Mouse (Mus musculus) ES-E14 (cell line): Measurements from ENCODE around the gene Commd2. TPM values are rescaled to one million over a fixed set of nuclear protein-coding genes. Genes with fewer than 3 reads are reported as not detected.

Source experiments
- DNase-seq: peaks from one replicate; pipeline ENCODE4 v3.0.0-alpha.2; 2013; ENCODE audit warnings: low read depth, low spot score
- H3K27ac ChIP-seq: 2 replicates; pipeline ENCODE4 v1.5.1; 2012; ENCODE audit warnings: low read depth, mild to moderate bottlenecking, low read length, moderate library complexity, mixed read lengths; ENCODE audit not compliant: poor library complexity, insufficient read depth, severe bottlenecking
- H3K36me3 ChIP-seq: 2 replicates; pipeline ENCODE4 v1.6.1; 2012; ENCODE audit warnings: mild to moderate bottlenecking, low read length, moderate library complexity, mixed read lengths; ENCODE audit not compliant: control insufficient read depth, poor library complexity, insufficient read depth, severe bottlenecking
- H3K4me1 ChIP-seq, 2 experiments: fragments of 150-350 bp in 1 of 2; sonication (generic) in 1 of 2; 2 replicates each; pipeline ENCODE4 v1.6.1; 2012; ENCODE audit warnings: low read length in 2 of 2, mild to moderate bottlenecking in 1 of 2, mixed read lengths in 1 of 2; ENCODE audit not compliant: control insufficient read depth in 2 of 2, insufficient read depth in 2 of 2, poor library complexity in 1 of 2
- H3K4me3 ChIP-seq, 2 experiments: fragments of 150-350 bp in 1 of 2; sonication (generic) in 1 of 2; 2 replicates each; pipeline ENCODE4 v1.5.1; 2012; ENCODE audit warnings: low read length in 2 of 2, low read depth in 1 of 2, mild to moderate bottlenecking in 1 of 2, mixed read lengths in 1 of 2; ENCODE audit not compliant: insufficient read depth in 1 of 2, poor library complexity in 1 of 2, severe bottlenecking in 1 of 2
- H3K9ac ChIP-seq: 2 replicates; pipeline ENCODE4 v1.6.1; 2012; ENCODE audit warnings: low read depth, mild to moderate bottlenecking, low read length, mixed read lengths; ENCODE audit not compliant: poor library complexity, insufficient read depth, severe bottlenecking
- H3K9me3 ChIP-seq: fragments of 150-350 bp; sonication (generic); 2 replicates; pipeline ENCODE4 v1.6.1; 2012; ENCODE audit warnings: low read depth, mild to moderate bottlenecking, low read length; ENCODE audit not compliant: control insufficient read depth, insufficient read depth
- CHD2 ChIP-seq: IDR thresholded peaks from 2 replicates; pipeline ENCODE4 v1.6.1; 2014; ENCODE audit warnings: mild to moderate bottlenecking, low read depth, low read length, inconsistent platforms
- HCFC1 ChIP-seq: IDR thresholded peaks from 2 replicates; pipeline ENCODE4 v1.6.1; 2012; ENCODE audit warnings: low read length, inconsistent platforms, borderline replicate concordance; ENCODE audit not compliant: insufficient read depth
- MAFK ChIP-seq: IDR thresholded peaks from 2 replicates; pipeline ENCODE4 v1.6.1; 2014; ENCODE audit warnings: mild to moderate bottlenecking, low read depth, low read length, inconsistent platforms; ENCODE audit not compliant: insufficient read depth
- ZC3H11A ChIP-seq: IDR thresholded peaks from 2 replicates; pipeline ENCODE4 v1.6.1; 2012; ENCODE audit warnings: low read depth, mild to moderate bottlenecking, inconsistent platforms, low read length, borderline replicate concordance
- ZNF384 ChIP-seq: IDR thresholded peaks from 2 replicates; pipeline ENCODE4 v1.6.1; 2012; ENCODE audit warnings: low read depth, low read length, inconsistent platforms
- in situ Hi-C, 2 experiments: fragments of 600-800 bp; cut with MboI; formaldehyde crosslinking; loops; one replicate each; pipeline ENCODE4 v1.15.1; 2025; ENCODE audit warnings: low sequenced_read_pairs in 2 of 2, inconsistent platforms in 1 of 2; ENCODE audit not compliant: unreplicated experiment in 2 of 2
- total RNA-seq: library from RNA; depleted of rRNA; stranded (reverse); fragments of 300-350 nt; gene quantifications from 2 replicates; pipeline ENCODE4 v1.2.3, GENCODE M21; 2012

The Commd2 gene
- total RNA-seq, 1 experiment, result 38.2 TPM

GRCm38 (mm10) chr3:57691772-57692171 lies 40.3 kb upstream of the Commd2 start:
- DNase-seq, result no peak
- Histone ChIP-seq H3K27ac (no peak overlapping the region), H3K36me3 (no peaks in the 10 kb centered on the region), H3K4me3 (no peak overlapping the region), H3K9me3 (0 out of 2 replicates have a peak, but pooled peaks cover 2% of the 10 kb centered on the region), H3K9ac (no peak overlapping the region), H3K4me1 (no peaks in the 10 kb centered on the region)
- TF ChIP-seq ZNF384 (no peak), HCFC1 (no peak), MAFK (no peak), CHD2 (no peak), ZC3H11A (no peak)
- in situ Hi-C loops, result no loop called here

GRCm38 (mm10) chr3:57677786-57678185 lies 26.3 kb upstream of the Commd2 start:
- in situ Hi-C loops, result no loop called here
- H3K27ac ChIP-seq, result no peak overlapping the region
- no peak for DNase-seq
- TF ChIP-seq CHD2 (no peak), ZNF384 (no peak), ZC3H11A (no peak), MAFK (no peak), HCFC1 (no peak)
- no peaks in the 10 kb centered on the region for H3K36me3 ChIP-seq
- no peaks in the 10 kb centered on the region for H3K4me1 ChIP-seq
- no peak overlapping the region for H3K4me3 ChIP-seq
- H3K9me3 ChIP-seq, result peaks cover 1% of the 10 kb centered on the region; the same call in 1 of the 2 replicates
- no peak overlapping the region for H3K9ac ChIP-seq

- no peak overlapping the region for H3K4me3 ChIP-seq
- H3K36me3 ChIP-seq, result no peaks in the 10 kb centered on the region
- no peak overlapping the region for H3K27ac ChIP-seq
- no peak for TF ChIP-seq ZNF384
- no peak for TF ChIP-seq CHD2
- TF ChIP-seq HCFC1, result no peak
- TF ChIP-seq ZC3H11A, result no peak
- no peak for TF ChIP-seq MAFK
- peaks cover 1% of the 10 kb centered on the region; the same call in 1 of the 2 replicates for H3K9me3 ChIP-seq
- no peak overlapping the region for H3K9ac ChIP-seq
- no peak for DNase-seq
- no peaks in the 10 kb centered on the region for H3K4me1 ChIP-seq
- in situ Hi-C loops, result no loop called here
Observed at GRCm38 (mm10) chr3:57674075-57674474, 22.6 kb upstream of the Commd2 start.

GRCm38 (mm10) chr3:57673586-57673985 lies 22.1 kb upstream of the Commd2 start:
- DNase-seq, result no peak
- Histone ChIP-seq H3K4me3 (no peak overlapping the region), H3K27ac (no peak overlapping the region), H3K4me1 (no peaks in the 10 kb centered on the region), H3K36me3 (no peaks in the 10 kb centered on the region), H3K9ac (no peak overlapping the region), H3K9me3 (peaks cover 1% of the 10 kb centered on the region; the same call in 1 of the 2 replicates)
- TF ChIP-seq CHD2 (no peak), ZC3H11A (no peak), MAFK (no peak), HCFC1 (no peak), ZNF384 (no peak)
- in situ Hi-C loops, result no loop called here

GRCm38 (mm10) chr3:57667054-57667723 lies 15.7 kb upstream of the Commd2 start:
- DNase-seq, result peak; percentile 84
- Histone ChIP-seq H3K9ac (no peak overlapping the region), H3K4me3 (no peak overlapping the region), H3K4me1 (no peaks in the 10 kb centered on the region), H3K27ac (no peak overlapping the region), H3K9me3 (no peaks in the 10 kb centered on the region), H3K36me3 (no peaks in the 10 kb centered on the region)
- TF ChIP-seq ZC3H11A (peak; percentile 44; the same call in 1 of the 2 replicates), HCFC1 (no peak)
- in situ Hi-C loops, result loop anchor here in 1 of 2 experiments (10.0 kb wide), 1 partner anchor 158 kb away; no protein-coding TSS in a partner anchor
